Mouse (Mus musculus) lung, embryonic 16.5 days (tissue): ENCODE measurements around the gene Mfap3l. TPM values are rescaled to one million over a fixed set of nuclear protein-coding genes. Genes with fewer than 3 reads are reported as not detected.
A peak's percentile ranks its signal among the peaks of the same experiment; 100 is the strongest.

Experiments
- ATAC-seq: fragments of 200-750 bp; cut with Nextera tagmentation; 2 replicates; pipeline ENCODE4 v1.8.0; 2017; ENCODE audit warnings: low read depth, mild to moderate bottlenecking, moderate library complexity
- H3K27ac ChIP-seq: fragments of 300-500 bp; sonication (generic); 2 replicates; pipeline ENCODE4 v1.5.1; 2014; ENCODE audit warnings: mild to moderate bottlenecking, control low read depth, low read length
- H3K27me3 ChIP-seq: fragments of 300-500 bp; sonication (generic); 2 replicates; pipeline ENCODE4 v1.6.1; 2014; ENCODE audit warnings: low read depth, low read length, mixed read lengths; ENCODE audit not compliant: control insufficient read depth, insufficient read depth
- H3K36me3 ChIP-seq: fragments of 300-500 bp; sonication (generic); 2 replicates; pipeline ENCODE4 v1.6.1; 2014; ENCODE audit warnings: low read length; ENCODE audit not compliant: control insufficient read depth, insufficient read depth
- H3K4me1 ChIP-seq: fragments of 300-500 bp; sonication (generic); replicated peaks from 2 replicates; pipeline ENCODE4 v1.6.1; 2014; ENCODE audit warnings: low read length, mixed read lengths; ENCODE audit not compliant: control insufficient read depth, insufficient read depth
- H3K4me2 ChIP-seq: fragments of 300-500 bp; sonication (generic); 2 replicates; pipeline ENCODE4 v1.6.1; 2014; ENCODE audit warnings: low read depth, low read length, control low read depth
- H3K4me3 ChIP-seq: fragments of 300-500 bp; sonication (generic); 2 replicates; pipeline ENCODE4 v1.5.1; 2014; ENCODE audit warnings: mild to moderate bottlenecking, low read length, control low read depth
- H3K9ac ChIP-seq: fragments of 300-500 bp; sonication (generic); 2 replicates; pipeline ENCODE4 v1.6.1; 2014; ENCODE audit warnings: low read length, control low read depth
- H3K9me3 ChIP-seq: fragments of 300-500 bp; sonication (generic); 2 replicates; pipeline ENCODE4 v1.6.1; 2016; ENCODE audit warnings: low read length; ENCODE audit not compliant: control insufficient read depth
- WGBS: fragments of 180-500 bp; shearing (Covaris S2); extraction: QIAGEN DNeasy Blood & Tissue Kit; methylation state at CpG from one replicate; pipeline ENCODE4 v1.1.7; 2014; 5-methylcytosine and 5-hydroxymethylcytosine counted together
- polyA plus RNA-seq: library from polyadenylated mRNA; unstranded; fragments of >200 nt; fragmentation: Nextera tagmentation; extraction: Ambion mirVana; gene quantifications from 2 replicates; pipeline ENCODE4 v1.2.1, GENCODE M21; 2015

The Mfap3l gene
- polyA plus RNA-seq, 1 experiment from 2014 or later: 5.0 TPM

- no peaks in the 10 kb centered on the region for H3K36me3 ChIP-seq
- H3K9ac ChIP-seq: no peak overlapping the region
- ATAC-seq: no peak
- 76% methylated on average over 7 of the region's 7 CpGs for WGBS
- no peaks in the 10 kb centered on the region for H3K27me3 ChIP-seq
- H3K9me3 ChIP-seq: no peaks in the 10 kb centered on the region
- H3K4me1 ChIP-seq: 0 out of 2 replicates have a peak, but pooled peaks cover 2% of the 10 kb centered on the region
- H3K4me3 ChIP-seq: no peak overlapping the region
- H3K4me2 ChIP-seq: no peak overlapping the region
- H3K27ac ChIP-seq: no peak overlapping the region
Observed at GRCm38 (mm10) chr8:60624722-60625121, 7.9 kb upstream of the Mfap3l start.

GRCm38 (mm10) chr8:60627937-60628336, 4.7 kb upstream of the Mfap3l start:
- H3K4me3 ChIP-seq: no peak overlapping the region
- WGBS: 48% methylated on average over 3 of the region's 3 CpGs

GRCm38 (mm10) chr8:60629059-60629458, 3.6 kb upstream of the Mfap3l start:
- H3K4me3 ChIP-seq: no peak overlapping the region
- no peak overlapping the region for H3K9ac ChIP-seq
- 76% methylated on average over 4 of the region's 4 CpGs for WGBS
- peaks cover 3% of the 10 kb centered on the region for H3K4me1 ChIP-seq
- H3K9me3 ChIP-seq: no peaks in the 10 kb centered on the region
- H3K36me3 ChIP-seq: no peaks in the 10 kb centered on the region
- no peak overlapping the region for H3K27ac ChIP-seq
- no peak for ATAC-seq
- H3K27me3 ChIP-seq: peaks cover 7% of the 10 kb centered on the region
- no peak overlapping the region for H3K4me2 ChIP-seq

More at GRCm38 (mm10) chr8:60627937-60628336, 4.7 kb upstream of the Mfap3l start:
- Histone ChIP-seq H3K4me2 (no peak overlapping the region), H3K9me3 (no peaks in the 10 kb centered on the region), H3K36me3 (no peaks in the 10 kb centered on the region), H3K27me3 (peaks cover 7% of the 10 kb centered on the region), H3K4me1 (peaks cover 2% of the 10 kb centered on the region; the same call in 1 of the 2 replicates), H3K27ac (peak overlapping the region; percentile 55), H3K9ac (no peak overlapping the region)
- ATAC-seq: peak; percentile 26

GRCm38 (mm10) chr8:60631504-60631934, 1.1 kb upstream of the Mfap3l start:
- peaks cover 7% of the 10 kb centered on the region for H3K27me3 ChIP-seq
- peaks cover 3% of the 10 kb centered on the region for H3K4me1 ChIP-seq
- no peak overlapping the region for H3K27ac ChIP-seq
- H3K4me3 ChIP-seq: peak overlapping the region; percentile 38
- no peaks in the 10 kb centered on the region for H3K36me3 ChIP-seq
- H3K4me2 ChIP-seq: peak overlapping the region; percentile 58
- peak; percentile 8; the same call in 1 of the 2 replicates for ATAC-seq
- H3K9ac ChIP-seq: no peak overlapping the region
- WGBS: 0% methylated on average over 13 of the region's 13 CpGs
- no peaks in the 10 kb centered on the region for H3K9me3 ChIP-seq

DNA sequence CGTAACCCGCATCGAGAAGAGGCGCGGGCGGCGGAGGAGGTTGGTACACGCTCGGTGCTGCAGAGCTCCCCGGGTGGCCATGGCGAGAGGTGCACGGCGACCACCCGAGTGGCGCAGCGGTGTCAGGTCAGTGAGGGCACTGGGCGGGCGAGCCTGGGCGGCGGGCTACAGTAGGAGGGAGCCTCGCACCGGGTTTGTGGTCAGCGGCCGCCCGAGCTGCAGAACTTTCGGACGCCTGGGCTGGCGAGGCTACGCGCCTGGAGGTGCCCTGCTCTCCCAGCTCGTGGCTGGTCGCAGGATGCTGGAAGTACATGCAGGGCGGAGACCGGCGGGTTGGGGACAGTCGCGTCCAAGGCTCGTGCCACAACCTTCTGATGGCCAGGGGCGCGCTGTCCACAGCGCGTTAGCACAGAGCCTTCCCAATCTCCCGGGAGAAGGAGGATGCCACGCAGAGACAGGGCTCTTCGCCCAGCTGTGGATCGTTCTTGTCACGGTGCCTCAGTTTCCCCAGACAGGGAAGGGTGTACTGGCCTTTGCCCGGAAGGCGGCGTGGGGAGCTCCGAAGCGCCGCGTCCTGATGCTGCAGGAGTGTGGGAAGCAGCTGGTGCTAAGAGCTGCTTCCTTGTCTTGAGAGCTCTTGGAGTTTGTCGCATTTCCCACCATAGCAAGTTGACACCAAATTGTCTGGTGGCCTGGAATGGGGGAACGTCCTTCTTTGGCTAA, 467 bp downstream of the Mfap3l start:
- H3K27me3 ChIP-seq: peaks cover 7% of the 10 kb centered on the region
- ATAC-seq: peak; percentile 67; the same call in 1 of the 2 replicates
- no peaks in the 10 kb centered on the region for H3K36me3 ChIP-seq
- no peaks in the 10 kb centered on the region for H3K9me3 ChIP-seq
- H3K4me1 ChIP-seq: peaks cover 3% of the 10 kb centered on the region
- peak overlapping the region; percentile 74 for H3K4me2 ChIP-seq
- peak overlapping the region; percentile 77 for H3K4me3 ChIP-seq
- H3K27ac ChIP-seq: peak overlapping the region; percentile 59
- under 1% methylated on average over 51 of the region's 56 CpGs for WGBS
- H3K9ac ChIP-seq: peak overlapping the region; percentile 76

DNA sequence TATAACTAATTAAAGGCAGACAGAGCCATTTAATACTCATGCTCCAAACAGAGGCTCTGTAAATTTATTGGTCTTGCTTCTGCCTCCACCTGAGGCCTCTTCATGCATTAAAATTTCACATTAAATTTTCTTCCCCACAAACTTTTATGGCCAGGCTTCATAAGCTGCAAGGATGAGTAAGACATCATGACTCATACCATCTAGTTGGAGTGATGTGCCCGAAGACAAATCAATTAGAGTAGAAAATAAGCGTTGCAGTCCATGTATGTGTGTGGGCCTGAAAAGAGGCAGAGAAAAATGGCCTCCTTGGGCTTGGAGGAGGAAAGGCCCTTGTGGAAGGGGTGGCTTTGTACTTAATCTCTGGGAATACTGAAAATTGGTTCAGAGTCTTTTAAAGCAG, 2.3 kb downstream of the Mfap3l start:
- Histone ChIP-seq H3K36me3 (no peaks in the 10 kb centered on the region), H3K4me1 (peaks cover 3% of the 10 kb centered on the region), H3K27me3 (peaks cover 6% of the 10 kb centered on the region), H3K27ac (no peak overlapping the region), H3K9me3 (no peaks in the 10 kb centered on the region), H3K4me3 (no peak overlapping the region), H3K9ac (no peak overlapping the region), H3K4me2 (no peak overlapping the region)
- no peak for ATAC-seq
- 86% methylated on average over 2 of the region's 2 CpGs for WGBS

DNA sequence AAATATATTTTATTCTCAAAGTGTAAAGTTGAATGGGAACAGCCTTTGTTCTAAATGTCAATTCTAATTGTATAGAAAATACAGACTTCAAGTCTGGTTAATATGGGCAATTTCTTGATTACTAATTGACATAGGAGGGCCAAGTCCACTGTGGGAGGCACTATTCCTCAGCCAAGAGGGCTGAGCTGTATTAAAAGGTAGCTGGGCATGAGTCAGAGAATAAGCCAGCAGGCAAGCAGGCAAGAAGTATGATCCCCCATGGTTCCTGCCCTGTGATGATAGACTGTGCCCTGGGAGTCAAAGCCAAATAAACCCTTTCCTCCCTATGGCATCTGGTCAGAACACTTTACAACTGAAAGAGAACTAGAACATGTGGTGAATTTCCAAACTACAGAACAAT, 3.2 kb downstream of the Mfap3l start:
- Histone ChIP-seq H3K9me3 (no peaks in the 10 kb centered on the region), H3K4me1 (peaks cover 3% of the 10 kb centered on the region), H3K27ac (no peak overlapping the region), H3K9ac (no peak overlapping the region), H3K4me2 (no peak overlapping the region), H3K36me3 (no peaks in the 10 kb centered on the region), H3K4me3 (no peak overlapping the region), H3K27me3 (no peaks in the 10 kb centered on the region)
- ATAC-seq: no peak

- no peaks in the 10 kb centered on the region for H3K36me3 ChIP-seq
- no peak for ATAC-seq
Observed at GRCm38 (mm10) chr8:60640046-60640445, 7.4 kb downstream of the Mfap3l start.

DNA sequence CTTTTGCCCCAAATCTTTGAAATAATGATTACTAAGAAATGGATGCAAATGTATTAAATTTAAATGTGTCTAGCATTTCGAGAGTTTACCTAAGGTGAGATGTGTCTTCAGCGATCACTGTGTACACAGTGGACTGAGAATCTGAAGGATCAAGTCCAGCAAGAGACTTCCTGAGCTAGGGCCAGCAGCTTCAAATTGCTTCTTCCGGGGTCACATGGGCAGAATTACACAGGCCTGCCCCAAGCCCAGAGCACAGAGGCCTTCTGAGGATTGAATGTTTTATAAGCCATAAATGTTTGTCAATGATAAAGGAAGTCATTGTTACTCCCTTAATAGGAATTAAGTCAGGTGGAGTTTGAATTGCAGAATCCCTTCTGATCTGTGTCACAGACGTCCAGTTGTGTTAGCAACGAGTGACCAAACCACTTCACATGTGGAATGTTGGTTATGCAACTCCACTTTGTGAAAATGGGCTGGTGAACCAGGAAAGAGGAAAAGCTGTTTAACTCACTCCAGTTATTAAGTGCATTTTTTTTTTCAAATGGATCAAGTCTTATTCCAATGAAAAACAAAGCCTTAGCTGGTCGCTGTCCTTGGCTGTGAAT, 10.9 kb downstream of the Mfap3l start:
- Histone ChIP-seq H3K36me3 (no peaks in the 10 kb centered on the region), H3K27ac (peak overlapping the region; percentile 84), H3K9ac (no peak overlapping the region), H3K4me3 (no peak overlapping the region), H3K4me1 (0 out of 2 replicates have a peak, but pooled peaks cover 6% of the 10 kb centered on the region), H3K4me2 (no peak overlapping the region), H3K27me3 (no peaks in the 10 kb centered on the region), H3K9me3 (no peaks in the 10 kb centered on the region)
- WGBS: 46% methylated on average over 6 of the region's 6 CpGs
- peak; percentile 81 for ATAC-seq

More at GRCm38 (mm10) chr8:60640046-60640445, 7.4 kb downstream of the Mfap3l start:
- Histone ChIP-seq H3K4me1 (0 out of 2 replicates have a peak, but pooled peaks cover 6% of the 10 kb centered on the region), H3K9me3 (no peaks in the 10 kb centered on the region), H3K27ac (no peak overlapping the region), H3K4me3 (no peak overlapping the region), H3K9ac (no peak overlapping the region), H3K4me2 (no peak overlapping the region), H3K27me3 (no peaks in the 10 kb centered on the region)
- 86% methylated on average over 17 of the region's 17 CpGs for WGBS
